Mouse (Mus musculus) neural tube, embryonic 11.5 days (tissue): ENCODE data around the gene Ccnl2. TPM values are rescaled to one million over a fixed set of nuclear protein-coding genes. Genes with fewer than 3 reads are reported as not detected.

Source experiments
- ATAC-seq: fragments of 200-750 bp; cut with Nextera tagmentation; 2 replicates; pipeline ENCODE4 v1.8.0; 2017; ENCODE audit warnings: moderate number of reproducible peaks, mild to moderate bottlenecking, moderate TSS enrichment, moderate library complexity; ENCODE audit not compliant: insufficient read depth, low FRiP score, low TSS enrichment
- DNase-seq: peaks from one replicate; pipeline ENCODE4 v3.0.0-alpha.2; 2015; ENCODE audit warnings: low spot score
- H3K27ac ChIP-seq: fragments of 300-500 bp; sonication (generic); 2 replicates; pipeline ENCODE4 v1.5.1; 2014; ENCODE audit warnings: low read depth, mild to moderate bottlenecking, low read length
- H3K27me3 ChIP-seq: fragments of 300-500 bp; sonication (generic); 2 replicates; pipeline ENCODE4 v1.6.1; 2014; ENCODE audit warnings: mild to moderate bottlenecking, low read length, mixed read lengths; ENCODE audit not compliant: control insufficient read depth, insufficient read depth
- H3K36me3 ChIP-seq: fragments of 300-500 bp; sonication (generic); 2 replicates; pipeline ENCODE4 v1.6.1; 2014; ENCODE audit warnings: mild to moderate bottlenecking, low read length, moderate library complexity, mixed read lengths; ENCODE audit not compliant: control insufficient read depth, insufficient read depth
- H3K4me1 ChIP-seq: fragments of 300-500 bp; sonication (generic); 2 replicates; pipeline ENCODE4 v1.6.1; 2014; ENCODE audit warnings: low read length, mixed read lengths; ENCODE audit not compliant: control insufficient read depth, insufficient read depth
- H3K4me2 ChIP-seq: fragments of 300-500 bp; sonication (generic); 2 replicates; pipeline ENCODE4 v1.6.1; 2014; ENCODE audit warnings: low read depth, mild to moderate bottlenecking, moderate library complexity
- H3K4me3 ChIP-seq: fragments of 300-500 bp; sonication (generic); 2 replicates; pipeline ENCODE4 v1.5.1; 2014; ENCODE audit warnings: low read depth, low read length
- H3K9ac ChIP-seq: fragments of 300-500 bp; sonication (generic); 2 replicates; pipeline ENCODE4 v1.6.1; 2014; ENCODE audit warnings: mild to moderate bottlenecking, low read length
- H3K9me3 ChIP-seq: fragments of 300-500 bp; sonication (generic); 2 replicates; pipeline ENCODE4 v1.6.1; 2016; ENCODE audit warnings: low read length; ENCODE audit not compliant: control insufficient read depth
- WGBS: fragments of 180-500 bp; shearing (Covaris S2); extraction: QIAGEN DNeasy Blood & Tissue Kit; methylation state at CpG from one replicate; pipeline ENCODE4 v1.1.7; 2014; 5-methylcytosine and 5-hydroxymethylcytosine counted together
- polyA plus RNA-seq: library from polyadenylated mRNA; unstranded; fragments of >200 nt; fragmentation: Nextera tagmentation; extraction: Ambion mirVana; gene quantifications from 2 replicates; pipeline ENCODE4 v1.2.1, GENCODE M21; 2014

The Ccnl2 gene
- polyA plus RNA-seq, 1 experiment from 2014 or later, result 188 TPM

GRCm38 (mm10) chr4:155830596-155830995 lies 18.3 kb downstream of the Ccnl2 start:
- Histone ChIP-seq H3K4me3 (peak overlapping the region; percentile 70), H3K36me3 (no peaks in the 10 kb centered on the region), H3K9ac (no peak overlapping the region), H3K27me3 (no peaks in the 10 kb centered on the region), H3K27ac (no peak overlapping the region), H3K4me2 (peak overlapping the region; percentile 99), H3K4me1 (peaks cover 7% of the 10 kb centered on the region), H3K9me3 (no peaks in the 10 kb centered on the region)
- ATAC-seq, result no peak
- WGBS, result 55% methylated on average over 8 of the region's 8 CpGs
- DNase-seq, result no peak

DNA sequence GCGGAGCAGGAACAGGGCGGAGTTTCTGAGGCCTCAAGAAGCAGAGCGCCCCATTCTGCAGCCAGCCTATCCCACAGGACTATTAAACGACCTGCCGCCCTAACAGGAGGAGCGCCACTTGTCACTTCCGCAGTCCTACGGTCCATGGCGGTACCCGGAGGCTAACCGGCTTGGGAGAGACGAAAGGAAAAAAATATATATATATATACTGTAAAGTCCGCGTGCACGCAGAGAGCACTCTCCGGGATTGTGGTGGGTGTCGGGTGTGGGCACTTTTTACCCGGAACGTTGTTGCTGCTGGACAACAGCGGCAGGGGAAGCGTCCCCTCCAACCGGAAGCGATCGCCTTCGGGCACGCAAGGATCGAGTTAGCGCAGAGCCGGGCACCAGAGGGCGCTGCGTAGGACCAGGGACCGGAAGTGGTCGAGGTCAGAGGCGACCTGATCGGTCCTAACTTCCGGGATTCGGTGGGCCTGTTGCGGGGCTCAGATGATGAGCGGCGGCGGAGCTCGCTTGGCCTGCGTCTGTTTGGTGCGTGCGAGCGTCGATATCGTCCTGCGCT lies 19.0 kb downstream of the Ccnl2 start, which contains the start of gene Aurkaip1:
Aurkaip1 (plus strand) TSS at position 68 of the 562 bp plus-strand sequence.
- H3K9me3 ChIP-seq, result no peaks in the 10 kb centered on the region
- WGBS, result under 1% methylated on average over 49 of the region's 49 CpGs
- no peaks in the 10 kb centered on the region for H3K27me3 ChIP-seq
- peak within 1 kb of the TSS; percentile 99 for H3K4me2 ChIP-seq
- H3K4me1 ChIP-seq, result peaks cover 7% of the 10 kb centered on the region
- H3K4me3 ChIP-seq, result peak within 1 kb of the TSS; percentile 70
- peak within 1 kb of the TSS; percentile 67 for H3K27ac ChIP-seq
- peak; percentile 97 for DNase-seq
- H3K9ac ChIP-seq, result peak within 1 kb of the TSS; percentile 70
- H3K36me3 ChIP-seq, result no peaks in the 10 kb centered on the region
- peak; percentile 92 for ATAC-seq

DNA sequence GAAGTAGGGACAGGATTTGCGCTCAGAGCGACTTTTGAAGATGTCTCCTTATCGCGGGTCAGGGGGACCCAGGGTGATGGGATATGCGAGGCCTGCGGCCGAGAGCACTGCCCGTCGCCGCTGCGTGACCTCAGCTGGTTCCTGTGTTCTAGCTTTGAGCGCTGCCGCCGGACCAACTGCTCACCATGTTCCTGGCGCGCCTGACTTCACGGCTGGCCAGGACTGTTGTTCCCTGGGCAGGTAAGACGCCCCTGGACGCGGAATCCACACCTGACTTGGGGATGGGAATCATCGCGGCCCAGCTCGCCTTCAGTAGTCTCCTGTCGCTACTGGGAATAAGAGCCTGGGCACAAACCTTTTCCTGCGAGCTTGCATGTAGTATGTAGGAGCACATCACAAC lies 19.5 kb downstream of the Ccnl2 start:
- no peaks in the 10 kb centered on the region for H3K9me3 ChIP-seq
- ATAC-seq, result peak; percentile 28
- H3K36me3 ChIP-seq, result no peaks in the 10 kb centered on the region
- no peak for DNase-seq
- no peaks in the 10 kb centered on the region for H3K27me3 ChIP-seq
- WGBS, result 1% methylated on average over 25 of the region's 25 CpGs
- peaks cover 7% of the 10 kb centered on the region for H3K4me1 ChIP-seq
- no peak overlapping the region; the same call in 1 of the 2 replicates for H3K27ac ChIP-seq
- peak overlapping the region; percentile 99 for H3K4me2 ChIP-seq
- peak overlapping the region; percentile 70 for H3K4me3 ChIP-seq
- peak overlapping the region; percentile 70 for H3K9ac ChIP-seq

- Histone ChIP-seq H3K27ac (no peak overlapping the region), H3K36me3 (no peaks in the 10 kb centered on the region), H3K4me1 (peaks cover 7% of the 10 kb centered on the region), H3K27me3 (no peaks in the 10 kb centered on the region), H3K9ac (peak overlapping the region; percentile 70), H3K4me2 (peak overlapping the region; percentile 99), H3K4me3 (peak overlapping the region; percentile 70), H3K9me3 (no peaks in the 10 kb centered on the region)
- WGBS, result 56% methylated on average over 10 of the region's 10 CpGs
- DNase-seq (no peak), ATAC-seq (no peak)
These were observed 20.0 kb downstream of the Ccnl2 start for GRCm38 (mm10) chr4:155832321-155832720.

GRCm38 (mm10) chr4:155833234-155833633 lies 20.9 kb downstream of the Ccnl2 start:
- WGBS, result 87% methylated on average over 4 of the region's 4 CpGs
- H3K27me3 ChIP-seq, result no peaks in the 10 kb centered on the region
- ATAC-seq (no peak), DNase-seq (no peak)
- H3K4me2 ChIP-seq, result no peak overlapping the region
- H3K27ac ChIP-seq, result no peak overlapping the region
- H3K9me3 ChIP-seq, result no peaks in the 10 kb centered on the region
- H3K36me3 ChIP-seq, result no peaks in the 10 kb centered on the region
- H3K4me1 ChIP-seq, result peaks cover 7% of the 10 kb centered on the region
- H3K9ac ChIP-seq, result no peak overlapping the region
- no peak overlapping the region for H3K4me3 ChIP-seq

GRCm38 (mm10) chr4:155833836-155834235 lies 21.5 kb downstream of the Ccnl2 start:
- Histone ChIP-seq H3K27me3 (no peaks in the 10 kb centered on the region), H3K36me3 (no peaks in the 10 kb centered on the region), H3K4me2 (no peak overlapping the region), H3K27ac (peak overlapping the region; percentile 30; the same call in 1 of the 2 replicates), H3K4me1 (peaks cover 7% of the 10 kb centered on the region), H3K4me3 (no peak overlapping the region), H3K9me3 (no peaks in the 10 kb centered on the region), H3K9ac (no peak overlapping the region)
- DNase-seq (peak; percentile 67), ATAC-seq (peak; percentile 25; the same call in 1 of the 2 replicates)
- 47% methylated on average over 2 of the region's 2 CpGs for WGBS

DNA sequence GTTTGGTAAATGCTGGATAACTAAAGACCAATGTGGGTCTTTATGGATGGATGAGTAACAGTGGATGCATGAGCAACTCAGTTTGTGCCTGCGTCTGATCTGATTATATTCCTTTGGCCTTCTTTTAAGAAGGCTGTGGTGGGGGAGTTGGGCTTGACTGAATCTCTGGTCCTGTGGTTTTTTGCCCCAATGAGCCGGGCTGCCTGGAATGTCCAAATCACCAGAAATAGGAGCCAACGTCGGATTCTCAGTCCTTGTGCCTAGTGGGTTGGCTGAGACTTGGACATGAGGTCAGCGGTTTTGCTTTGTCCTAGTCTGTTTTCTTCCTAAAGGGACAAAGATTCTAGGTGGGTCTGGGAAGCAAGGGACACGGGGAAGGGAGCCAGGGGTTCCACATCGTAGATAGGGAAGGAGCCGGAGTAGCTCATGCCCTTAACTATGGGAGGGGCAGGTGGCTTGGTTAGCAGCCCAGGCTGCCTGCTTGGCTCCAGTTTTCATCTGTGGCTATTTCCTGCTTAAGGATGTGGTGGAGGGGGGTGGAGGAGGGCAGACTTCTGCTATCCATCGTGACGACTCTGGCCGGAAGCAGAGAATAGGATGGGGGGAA lies 25.2 kb downstream of the Ccnl2 start:
- no peaks in the 10 kb centered on the region for H3K9me3 ChIP-seq
- 87% methylated on average over 11 of the region's 11 CpGs for WGBS
- H3K4me1 ChIP-seq, result peaks cover 25% of the 10 kb centered on the region
- no peak for DNase-seq
- no peak overlapping the region for H3K9ac ChIP-seq
- no peak overlapping the region for H3K4me3 ChIP-seq
- no peaks in the 10 kb centered on the region for H3K36me3 ChIP-seq
- no peak overlapping the region for H3K27ac ChIP-seq
- peaks cover 7% of the 10 kb centered on the region for H3K27me3 ChIP-seq
- H3K4me2 ChIP-seq, result no peak overlapping the region
- no peak for ATAC-seq

DNA sequence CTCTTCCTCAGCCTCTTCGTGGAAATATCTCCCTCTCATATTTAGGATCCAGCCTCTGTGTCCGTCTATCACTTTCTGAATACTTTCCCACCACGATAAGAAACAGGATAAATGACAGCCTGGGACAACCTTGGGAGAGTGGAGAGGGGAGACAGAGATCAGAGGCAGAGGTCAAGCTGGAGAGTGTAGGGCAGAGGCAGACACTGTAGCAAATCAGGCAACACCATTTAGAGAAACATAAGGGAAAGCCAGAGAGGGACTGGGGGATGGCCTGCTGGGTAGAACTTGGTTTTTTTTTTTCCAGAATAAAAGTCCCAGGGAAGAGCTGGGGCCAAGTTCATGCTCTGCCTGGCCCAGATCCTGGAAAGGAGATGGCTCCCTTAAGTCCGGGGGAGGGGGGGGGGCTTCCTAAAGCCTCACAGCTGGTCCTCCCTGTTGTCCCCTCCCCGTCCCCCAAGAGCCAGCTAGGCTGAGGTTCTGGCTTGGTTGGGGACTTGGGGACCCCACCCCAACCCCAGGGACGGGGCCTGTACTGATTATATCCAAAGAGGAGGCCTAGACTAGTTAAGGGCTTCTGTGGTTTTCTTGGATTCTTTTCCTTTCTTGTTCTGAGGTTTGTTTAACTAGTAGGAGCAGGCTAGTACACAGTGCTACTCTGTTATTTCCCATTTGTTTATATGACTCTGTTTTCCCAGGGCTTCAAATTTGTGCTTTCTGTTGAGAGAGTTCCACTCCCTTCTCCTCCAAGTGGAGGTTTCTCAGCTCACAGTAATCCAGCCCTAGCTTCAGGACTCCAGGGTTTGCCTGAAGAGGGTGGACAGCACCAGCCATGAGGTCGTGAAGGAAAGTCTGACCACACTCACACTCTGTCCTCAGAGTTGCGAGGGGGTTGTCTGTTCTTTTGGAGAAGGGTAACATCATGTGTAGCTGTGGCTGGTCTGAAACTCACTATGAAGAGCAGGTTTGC lies 26.2 kb downstream of the Ccnl2 start:
- H3K27me3 ChIP-seq, result peaks cover 7% of the 10 kb centered on the region
- H3K4me1 ChIP-seq, result peaks cover 23% of the 10 kb centered on the region
- ATAC-seq, result no peak
- H3K4me2 ChIP-seq, result no peak overlapping the region
- no peak overlapping the region for H3K9ac ChIP-seq
- 54% methylated on average over 8 of the region's 8 CpGs for WGBS
- H3K27ac ChIP-seq, result no peak overlapping the region
- no peaks in the 10 kb centered on the region for H3K9me3 ChIP-seq
- DNase-seq, result no peak
- H3K4me3 ChIP-seq, result no peak overlapping the region
- H3K36me3 ChIP-seq, result no peaks in the 10 kb centered on the region
